Mouse (Mus musculus) heart, adult 2 months (tissue): ENCODE results near the gene Islr.

Source experiments
- CTCF ChIP-seq: fragments of 200-600 bp; IDR thresholded peaks from 2 replicates; pipeline ENCODE4 v1.8.1; 2022; ENCODE audit warnings: antibody characterized with exemption, mild to moderate bottlenecking, moderate library complexity
- POLR2A ChIP-seq: fragments of 200-500 bp; IDR thresholded peaks from 2 replicates; pipeline ENCODE4 v1.6.1; 2011; ENCODE audit warnings: mild to moderate bottlenecking, low read depth, low read length, control low read depth; ENCODE audit not compliant: insufficient read depth

GRCm38 (mm10) chr9:58213865-58214264 is 9.8 kb upstream of the Islr start:
- no peak for TF ChIP-seq POLR2A
- no peak for TF ChIP-seq CTCF
